Mouse (Mus musculus): ENCODE results near the gene Pald1. TPM values are rescaled to one million over a fixed set of nuclear protein-coding genes. Genes with fewer than 3 reads are reported as not detected.

Pald1 gene
- polyA plus RNA-seq, 1 experiment from 2014 or later, result 21.0 TPM

DNA sequence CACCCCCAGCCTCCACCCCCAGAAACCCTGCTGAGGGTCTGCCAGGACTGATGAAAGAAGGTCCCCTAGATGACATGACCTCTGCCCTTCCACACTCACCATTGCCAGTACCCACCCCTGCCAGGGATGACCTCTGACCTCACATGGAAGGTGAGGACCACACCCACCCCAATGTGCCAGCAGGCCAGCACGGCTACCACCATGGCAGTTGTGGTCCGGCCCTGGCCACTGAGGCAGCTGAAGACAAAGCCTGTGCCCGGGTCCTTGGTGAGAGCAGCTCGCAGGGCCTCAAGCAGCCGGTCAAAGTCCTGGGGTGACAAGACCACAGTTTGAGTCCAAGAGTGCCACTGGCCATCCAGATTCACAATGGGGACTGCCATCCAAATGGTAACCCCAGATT lies 42.3 kb downstream of the Pald1 start:
- H3K9ac ChIP-seq (ENCODE audit: low read length), result no peak overlapping the region
- H3K9me3 ChIP-seq (replicated peaks; ENCODE audit: control insufficient read depth, low read length), result no peaks in the 10 kb centered on the region
- peaks cover 11% of the 10 kb centered on the region; the same call in 1 of the 2 replicates for H3K4me1 ChIP-seq (ENCODE audit: control insufficient read depth, insufficient read depth, low read length)
- 90% methylated on average over 5 of the region's 5 CpGs for WGBS
- no peak overlapping the region for H3K4me3 ChIP-seq (ENCODE audit: low read length)
- H3K27me3 ChIP-seq (ENCODE audit: control insufficient read depth, insufficient read depth, low read length), result no peaks in the 10 kb centered on the region
- no peak overlapping the region for H3K4me2 ChIP-seq (ENCODE audit: low read depth, low read length)
- peaks cover 14% of the 10 kb centered on the region for H3K36me3 ChIP-seq (ENCODE audit: control insufficient read depth, insufficient read depth)
- no peak overlapping the region for H3K27ac ChIP-seq (ENCODE audit: low read length)
- ATAC-seq (replicated peaks; ENCODE audit: extremely low read depth, insufficient read depth, low FRiP score), result no peak

DNA sequence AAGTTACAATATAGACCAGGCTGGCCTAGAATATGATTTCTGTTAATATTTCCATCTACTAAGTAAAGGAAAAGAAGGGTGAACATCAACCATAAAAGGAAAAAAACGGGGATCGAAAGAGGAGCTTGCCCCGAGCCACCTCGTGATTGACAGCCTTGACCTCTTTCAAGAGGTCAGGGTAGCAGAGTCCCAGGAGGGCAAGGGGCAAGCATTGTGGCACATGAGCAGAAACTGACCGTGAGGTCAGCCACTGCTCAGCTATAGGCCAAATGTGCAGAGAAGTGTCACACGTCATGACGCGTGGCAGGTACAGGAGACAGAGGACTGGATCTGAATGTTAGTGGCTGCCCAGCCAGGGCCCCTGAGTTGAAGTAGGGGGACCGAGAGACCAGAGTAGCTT lies 43.1 kb downstream of the Pald1 start:
- H3K9ac ChIP-seq (ENCODE audit: low read length), result no peak overlapping the region
- 79% methylated on average over 9 of the region's 9 CpGs for WGBS
- no peak overlapping the region for H3K4me2 ChIP-seq (ENCODE audit: low read depth, low read length)
- no peak for ATAC-seq (replicated peaks; ENCODE audit: extremely low read depth, insufficient read depth, low FRiP score)
- peaks cover 14% of the 10 kb centered on the region for H3K36me3 ChIP-seq (ENCODE audit: control insufficient read depth, insufficient read depth)
- peaks cover 6% of the 10 kb centered on the region; the same call in 1 of the 2 replicates for H3K4me1 ChIP-seq (ENCODE audit: control insufficient read depth, insufficient read depth, low read length)
- no peak overlapping the region for H3K4me3 ChIP-seq (ENCODE audit: low read length)
- no peak overlapping the region for H3K27ac ChIP-seq (ENCODE audit: low read length)
- no peaks in the 10 kb centered on the region for H3K27me3 ChIP-seq (ENCODE audit: control insufficient read depth, insufficient read depth, low read length)
- no peaks in the 10 kb centered on the region for H3K9me3 ChIP-seq (replicated peaks; ENCODE audit: control insufficient read depth, low read length)

DNA sequence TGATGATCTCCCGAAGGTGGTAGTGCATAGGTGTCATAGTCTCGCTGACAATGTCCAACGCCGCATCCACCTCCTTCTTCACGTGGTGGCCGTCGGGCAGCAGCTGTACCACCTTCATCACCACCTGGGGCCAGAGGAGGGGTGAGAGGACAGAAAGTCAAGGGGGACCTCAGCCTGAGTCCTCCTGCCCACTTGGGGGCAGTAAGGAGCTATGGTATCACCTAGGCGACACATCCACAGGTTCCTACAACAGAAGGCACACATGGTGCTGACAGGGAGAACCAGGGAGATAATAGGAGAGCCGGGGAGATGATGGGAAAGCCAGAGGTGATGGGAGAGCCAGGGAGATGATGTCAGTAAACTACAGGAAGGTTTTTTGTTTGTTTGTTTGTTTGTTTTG lies 44.1 kb downstream of the Pald1 start:
- WGBS, result 84% methylated on average over 9 of the region's 9 CpGs
- Histone ChIP-seq H3K4me1 (ENCODE audit: control insufficient read depth, insufficient read depth, low read length) (no peaks in the 10 kb centered on the region), H3K4me3 (ENCODE audit: low read length) (no peak overlapping the region), H3K9ac (ENCODE audit: low read length) (no peak overlapping the region), H3K4me2 (ENCODE audit: low read depth, low read length) (no peak overlapping the region), H3K27ac (ENCODE audit: low read length) (no peak overlapping the region), H3K27me3 (ENCODE audit: control insufficient read depth, insufficient read depth, low read length) (no peaks in the 10 kb centered on the region), H3K9me3 (replicated peaks; ENCODE audit: control insufficient read depth, low read length) (no peaks in the 10 kb centered on the region), H3K36me3 (ENCODE audit: control insufficient read depth, insufficient read depth) (peaks cover 14% of the 10 kb centered on the region)
- no peak for ATAC-seq (replicated peaks; ENCODE audit: extremely low read depth, insufficient read depth, low FRiP score)

DNA sequence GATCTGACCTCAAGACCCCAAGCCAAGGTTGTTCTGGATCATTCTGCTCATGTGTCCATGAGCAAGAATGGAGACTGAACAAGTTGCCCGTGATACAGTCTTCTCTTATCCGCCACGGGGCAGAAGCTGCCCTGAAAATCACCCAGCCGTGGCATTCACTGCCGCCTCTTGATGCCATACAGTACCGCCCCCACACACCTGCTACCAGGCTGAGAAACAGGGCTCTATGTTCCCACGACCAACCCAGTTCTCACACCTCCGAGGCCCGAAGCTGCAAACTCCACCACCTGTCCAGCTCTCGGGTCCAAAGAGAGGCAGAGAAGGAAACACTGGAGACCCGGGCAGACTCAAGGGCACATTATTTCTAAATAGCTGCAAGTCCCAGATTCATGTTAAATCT lies 45.7 kb downstream of the Pald1 start:
- WGBS, result 91% methylated on average over 11 of the region's 11 CpGs
- no peak overlapping the region for H3K4me3 ChIP-seq (ENCODE audit: low read length)
- no peak overlapping the region for H3K27ac ChIP-seq (ENCODE audit: low read length)
- H3K4me1 ChIP-seq (ENCODE audit: control insufficient read depth, insufficient read depth, low read length), result no peaks in the 10 kb centered on the region
- no peaks in the 10 kb centered on the region for H3K27me3 ChIP-seq (ENCODE audit: control insufficient read depth, insufficient read depth, low read length)
- no peak for ATAC-seq (replicated peaks; ENCODE audit: extremely low read depth, insufficient read depth, low FRiP score)
- H3K36me3 ChIP-seq (ENCODE audit: control insufficient read depth, insufficient read depth), result peaks cover 17% of the 10 kb centered on the region
- no peak overlapping the region for H3K4me2 ChIP-seq (ENCODE audit: low read depth, low read length)
- no peak overlapping the region for H3K9ac ChIP-seq (ENCODE audit: low read length)
- H3K9me3 ChIP-seq (replicated peaks; ENCODE audit: control insufficient read depth, low read length), result no peaks in the 10 kb centered on the region

DNA sequence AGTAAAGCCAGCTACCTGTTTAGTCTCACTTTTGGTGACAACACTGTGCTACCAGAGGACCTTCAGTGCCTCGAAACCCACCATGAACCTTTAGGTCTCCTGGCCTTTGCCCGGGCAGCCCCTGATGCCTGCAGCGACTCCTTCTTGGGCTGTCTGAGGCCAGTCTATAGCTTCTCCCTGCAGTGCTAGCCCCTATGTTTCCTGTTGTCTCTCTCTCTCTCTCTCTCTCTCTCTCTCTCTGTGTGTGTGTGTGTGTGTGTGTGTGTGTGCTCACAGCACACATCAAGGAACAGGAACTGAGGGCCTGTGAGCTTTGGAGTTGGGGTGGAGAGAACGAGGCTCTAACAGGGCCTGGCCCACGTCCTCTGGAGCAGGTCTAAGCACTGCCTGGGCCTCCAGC lies 46.7 kb downstream of the Pald1 start:
- Histone ChIP-seq H3K9ac (ENCODE audit: low read length) (no peak overlapping the region), H3K9me3 (replicated peaks; ENCODE audit: control insufficient read depth, low read length) (no peaks in the 10 kb centered on the region), H3K4me3 (ENCODE audit: low read length) (no peak overlapping the region), H3K27ac (ENCODE audit: low read length) (no peak overlapping the region), H3K36me3 (ENCODE audit: control insufficient read depth, insufficient read depth) (peaks cover 13% of the 10 kb centered on the region), H3K4me1 (ENCODE audit: control insufficient read depth, insufficient read depth, low read length) (no peaks in the 10 kb centered on the region), H3K27me3 (ENCODE audit: control insufficient read depth, insufficient read depth, low read length) (no peaks in the 10 kb centered on the region), H3K4me2 (ENCODE audit: low read depth, low read length) (no peak overlapping the region)
- 83% methylated on average over 5 of the region's 5 CpGs for WGBS
- no peak for ATAC-seq (replicated peaks; ENCODE audit: extremely low read depth, insufficient read depth, low FRiP score)

DNA sequence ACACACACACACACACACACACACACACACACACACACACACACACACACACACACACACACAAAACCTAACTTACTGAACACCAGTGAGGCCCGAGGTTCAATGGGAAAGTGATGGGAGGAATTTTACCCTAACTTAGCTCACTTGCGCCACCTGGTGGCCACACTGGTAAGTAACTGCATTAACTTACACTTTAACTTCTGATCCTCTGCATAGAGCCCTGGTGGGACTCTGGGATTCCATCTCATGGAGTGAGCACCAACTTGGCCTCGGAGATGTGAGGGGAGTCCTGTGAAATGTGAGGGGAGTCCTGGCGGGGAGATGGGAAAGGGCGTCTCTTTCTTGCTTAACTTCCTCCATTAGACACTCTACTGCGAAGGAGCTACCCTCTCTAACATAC lies 47.2 kb downstream of the Pald1 start:
- Histone ChIP-seq H3K27me3 (ENCODE audit: control insufficient read depth, insufficient read depth, low read length) (no peaks in the 10 kb centered on the region), H3K36me3 (ENCODE audit: control insufficient read depth, insufficient read depth) (peaks cover 13% of the 10 kb centered on the region), H3K9me3 (replicated peaks; ENCODE audit: control insufficient read depth, low read length) (no peaks in the 10 kb centered on the region), H3K4me3 (ENCODE audit: low read length) (no peak overlapping the region), H3K27ac (ENCODE audit: low read length) (no peak overlapping the region), H3K9ac (ENCODE audit: low read length) (no peak overlapping the region), H3K4me2 (ENCODE audit: low read depth, low read length) (no peak overlapping the region), H3K4me1 (ENCODE audit: control insufficient read depth, insufficient read depth, low read length) (no peaks in the 10 kb centered on the region)
- 15% methylated on average over 6 of the region's 6 CpGs for WGBS
- ATAC-seq (replicated peaks; ENCODE audit: extremely low read depth, insufficient read depth, low FRiP score), result no peak

DNA sequence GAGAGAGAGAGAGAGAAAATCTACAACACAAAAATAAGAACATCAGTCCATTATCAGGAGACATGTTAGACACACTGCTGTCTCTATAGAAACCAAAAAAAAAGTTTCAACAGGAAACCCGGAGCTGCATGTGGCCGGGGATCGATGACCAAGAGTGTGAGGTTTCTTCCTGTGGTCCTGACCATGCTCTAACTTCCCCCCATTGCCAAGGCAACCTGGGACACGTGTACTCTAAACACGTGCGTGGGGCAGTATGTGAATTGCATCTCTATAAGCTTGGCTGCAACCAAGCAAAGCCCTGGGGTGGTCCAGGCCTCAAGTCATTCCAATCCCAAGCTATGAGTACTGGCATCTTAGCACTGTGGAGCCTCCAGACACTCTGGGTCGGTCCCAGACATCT lies 48.8 kb downstream of the Pald1 start:
- H3K4me3 ChIP-seq (ENCODE audit: low read length), result no peak overlapping the region
- no peaks in the 10 kb centered on the region for H3K27me3 ChIP-seq (ENCODE audit: control insufficient read depth, insufficient read depth, low read length)
- no peak overlapping the region for H3K9ac ChIP-seq (ENCODE audit: low read length)
- H3K4me2 ChIP-seq (ENCODE audit: low read depth, low read length), result no peak overlapping the region
- no peak for ATAC-seq (replicated peaks; ENCODE audit: extremely low read depth, insufficient read depth, low FRiP score)
- H3K27ac ChIP-seq (ENCODE audit: low read length), result no peak overlapping the region
- no peaks in the 10 kb centered on the region for H3K9me3 ChIP-seq (replicated peaks; ENCODE audit: control insufficient read depth, low read length)
- no peaks in the 10 kb centered on the region; the same call in 1 of the 2 replicates for H3K4me1 ChIP-seq (ENCODE audit: control insufficient read depth, insufficient read depth, low read length)
- 66% methylated on average over 7 of the region's 7 CpGs for WGBS
- H3K36me3 ChIP-seq (ENCODE audit: control insufficient read depth, insufficient read depth), result peaks cover 10% of the 10 kb centered on the region; the same call in 1 of the 2 replicates

DNA sequence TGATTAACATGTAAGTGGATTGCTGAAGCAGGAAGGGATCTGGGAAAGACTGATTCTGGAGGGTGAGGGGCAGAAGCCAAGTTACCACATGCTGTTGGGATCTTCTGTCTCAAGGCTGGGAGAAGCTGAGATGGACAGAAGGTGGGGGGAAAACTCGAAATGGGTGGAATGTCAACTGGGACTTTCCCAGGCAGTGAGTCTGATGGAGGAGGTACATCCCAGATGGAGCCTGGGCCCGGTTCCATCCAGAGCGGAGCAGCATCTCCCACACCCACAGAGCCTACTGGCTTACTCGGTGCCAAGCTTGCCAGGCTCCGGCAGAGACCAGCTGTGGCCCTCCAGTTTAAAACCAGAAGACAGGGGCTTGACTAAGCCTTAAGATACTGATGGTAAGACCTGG lies 52.3 kb downstream of the Pald1 start:
- H3K4me2 ChIP-seq (ENCODE audit: low read depth, low read length), result no peak overlapping the region
- WGBS, result 66% methylated on average over 5 of the region's 5 CpGs
- H3K27ac ChIP-seq (ENCODE audit: low read length), result no peak overlapping the region
- peaks cover 8% of the 10 kb centered on the region; the same call in 1 of the 2 replicates for H3K36me3 ChIP-seq (ENCODE audit: control insufficient read depth, insufficient read depth)
- 0 out of 2 replicates have a peak, but pooled peaks have one; percentile 10 for ATAC-seq (replicated peaks; ENCODE audit: extremely low read depth, insufficient read depth, low FRiP score)
- no peak overlapping the region for H3K9ac ChIP-seq (ENCODE audit: low read length)
- peaks cover 14% of the 10 kb centered on the region for H3K4me1 ChIP-seq (ENCODE audit: control insufficient read depth, insufficient read depth, low read length)
- no peaks in the 10 kb centered on the region for H3K9me3 ChIP-seq (replicated peaks; ENCODE audit: control insufficient read depth, low read length)
- no peaks in the 10 kb centered on the region for H3K27me3 ChIP-seq (ENCODE audit: control insufficient read depth, insufficient read depth, low read length)
- no peak overlapping the region for H3K4me3 ChIP-seq (ENCODE audit: low read length)

DNA sequence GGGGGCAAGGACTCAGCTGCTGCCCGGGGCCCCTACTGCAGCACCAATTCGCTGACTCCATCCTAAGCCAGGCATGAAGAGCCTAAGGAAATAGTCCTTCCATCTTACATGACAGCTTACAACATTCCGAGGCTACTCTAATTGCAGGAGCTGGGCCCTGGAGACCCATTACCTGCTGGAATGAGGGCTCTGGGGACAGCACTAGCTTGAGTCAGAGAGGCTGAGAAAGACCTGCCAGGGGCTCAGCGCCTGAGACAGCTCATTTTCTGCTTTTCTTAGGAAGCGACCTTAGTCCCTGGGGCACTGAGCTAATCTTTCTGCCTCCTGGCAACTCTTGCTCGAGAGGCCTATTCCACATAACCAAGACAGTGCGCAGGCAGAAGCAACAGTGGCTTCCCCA lies 54.4 kb downstream of the Pald1 start:
- Histone ChIP-seq H3K4me1 (ENCODE audit: control insufficient read depth, insufficient read depth, low read length) (peaks cover 16% of the 10 kb centered on the region), H3K27me3 (ENCODE audit: control insufficient read depth, insufficient read depth, low read length) (no peaks in the 10 kb centered on the region), H3K4me2 (ENCODE audit: low read depth, low read length) (no peak overlapping the region), H3K9me3 (replicated peaks; ENCODE audit: control insufficient read depth, low read length) (no peaks in the 10 kb centered on the region), H3K9ac (ENCODE audit: low read length) (no peak overlapping the region), H3K4me3 (ENCODE audit: low read length) (no peak overlapping the region), H3K36me3 (ENCODE audit: control insufficient read depth, insufficient read depth) (peaks cover 6% of the 10 kb centered on the region; the same call in 1 of the 2 replicates), H3K27ac (ENCODE audit: low read length) (no peak overlapping the region)
- no peak for ATAC-seq (replicated peaks; ENCODE audit: extremely low read depth, insufficient read depth, low FRiP score)
- WGBS, result 68% methylated on average over 7 of the region's 7 CpGs
